18 mouse cellular contexts compared by ENCODE assay signal in genomic region chr10:37680601-37681000, GRCm38 (mm10).
"Had no signal": no experiment of that assay in that cellular context is flagged by ENCODE, and none has a peak within 500 bp of the region (broad histone marks: within the 10 kb centered on the region; RNA-seq: fewer than 3 reads in every experiment).

No protein-coding gene starts in this region.

- H3K4me1 ChIP-seq: lung, embryonic 15.5 days; megakaryocyte, embryonic 14.5 days; midbrain, embryonic 15.5 days; neural tube, embryonic 12.5 days had no signal

- H3K9me3 ChIP-seq: lung, embryonic 15.5 days; megakaryocyte, embryonic 14.5 days; midbrain, embryonic 13.5 days; midbrain, embryonic 15.5 days; neural tube, embryonic 12.5 days had no signal

- H3K4me2 ChIP-seq: lung, embryonic 15.5 days; midbrain, embryonic 11.5 days; midbrain, embryonic 13.5 days; midbrain, embryonic 15.5 days; neural tube, embryonic 12.5 days had no signal

- H3K27me3 ChIP-seq: lung, embryonic 15.5 days; megakaryocyte, embryonic 14.5 days; midbrain, embryonic 13.5 days; midbrain, embryonic 15.5 days; neural tube, embryonic 12.5 days had no signal

- H3K4me3 ChIP-seq: lung, embryonic 15.5 days; megakaryocyte, embryonic 14.5 days; midbrain, embryonic 13.5 days; midbrain, embryonic 15.5 days; neural tube, embryonic 12.5 days had no signal

- H3K36me3 ChIP-seq: lung, embryonic 15.5 days; midbrain, embryonic 13.5 days; midbrain, embryonic 15.5 days; neural tube, embryonic 12.5 days had no signal

- H3K27ac ChIP-seq: lung, embryonic 15.5 days; macrophage; midbrain, embryonic 13.5 days; midbrain, embryonic 15.5 days; neural tube, embryonic 12.5 days had no signal

- H3K9ac ChIP-seq: liver, postnatal 0 days; lung, embryonic 15.5 days; midbrain, embryonic 13.5 days; midbrain, embryonic 15.5 days; neural tube, embryonic 12.5 days had no signal

- DNase-seq: liver, postnatal 0 days; lung, adult 2 months; lung, postnatal 14 days; lung, postnatal 36 days; right cerebral cortex, postnatal 25 days; right cerebral cortex, postnatal 4 days; spleen, adult 18-20 months; thymus, adult 18-20 months; thymus, postnatal 14 days; thymus, postnatal 36 days had no signal

- ATAC-seq: liver, postnatal 0 days; lung, postnatal 0 days; midbrain, embryonic 13.5 days; midbrain, embryonic 15.5 days had no signal
